Mouse (Mus musculus): ENCODE measurements around the gene Zbtb20.

Zbtb20 gene

DNA sequence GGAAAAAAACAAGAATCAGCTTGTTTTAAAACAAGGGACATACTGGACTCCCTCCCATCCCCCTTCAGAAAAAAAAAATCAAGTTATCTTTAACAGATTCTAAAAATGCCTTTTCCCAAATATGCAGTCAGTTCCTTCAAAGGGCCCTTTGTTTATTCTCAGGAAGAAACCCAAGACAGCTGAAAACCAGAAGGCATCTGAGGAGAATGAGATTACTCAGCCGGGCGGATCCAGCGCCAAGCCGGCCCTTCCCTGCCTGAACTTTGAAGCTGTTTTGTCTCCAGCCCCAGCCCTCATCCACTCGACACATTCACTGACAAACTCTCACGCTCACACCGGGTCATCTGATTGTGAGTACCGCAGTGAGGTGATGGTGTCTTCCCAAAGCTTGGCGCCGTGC, 701.7 kb downstream of the Zbtb20 start:
- peak; percentile 59 for DNase-seq

DNA sequence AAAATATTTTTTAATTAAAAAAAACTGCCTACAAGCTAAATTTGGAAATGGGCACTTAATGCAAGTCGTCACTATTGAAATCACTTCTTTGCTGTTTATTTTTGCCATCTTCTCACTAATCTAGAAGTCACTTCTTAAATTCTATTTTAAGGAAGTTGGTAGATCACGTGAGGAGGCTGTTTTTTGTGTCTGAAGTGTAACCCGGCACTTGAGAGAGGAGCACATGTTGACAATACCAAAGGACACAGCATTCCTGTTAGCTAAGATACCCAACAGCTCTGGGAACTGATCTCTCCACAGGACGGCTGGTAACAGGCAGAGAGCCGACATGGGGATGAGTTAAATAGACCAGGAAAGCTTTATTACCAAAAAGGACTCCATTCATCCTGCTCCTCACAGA, 702.7 kb downstream of the Zbtb20 start:
- DNase-seq = no peak

DNA sequence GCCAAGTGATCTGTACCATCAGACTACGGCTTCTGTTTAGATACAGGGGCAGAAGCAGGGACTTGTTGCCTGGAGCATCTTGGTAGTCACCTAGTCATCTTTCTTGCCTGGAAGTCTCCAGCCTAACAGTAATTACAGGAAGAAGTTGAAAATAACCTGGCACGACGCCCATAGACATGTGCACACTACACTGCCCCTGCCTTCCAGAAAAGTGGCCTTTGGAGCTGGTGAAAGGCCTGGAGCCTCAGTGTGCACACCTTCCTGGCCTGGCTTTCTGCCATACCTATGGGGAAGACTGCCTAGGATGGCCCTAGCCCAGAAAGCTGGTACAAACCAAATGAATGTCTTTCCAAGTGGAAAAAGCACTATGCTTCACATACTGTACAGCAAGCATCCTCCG, 703.4 kb downstream of the Zbtb20 start:
- DNase-seq = peak; percentile 75

DNA sequence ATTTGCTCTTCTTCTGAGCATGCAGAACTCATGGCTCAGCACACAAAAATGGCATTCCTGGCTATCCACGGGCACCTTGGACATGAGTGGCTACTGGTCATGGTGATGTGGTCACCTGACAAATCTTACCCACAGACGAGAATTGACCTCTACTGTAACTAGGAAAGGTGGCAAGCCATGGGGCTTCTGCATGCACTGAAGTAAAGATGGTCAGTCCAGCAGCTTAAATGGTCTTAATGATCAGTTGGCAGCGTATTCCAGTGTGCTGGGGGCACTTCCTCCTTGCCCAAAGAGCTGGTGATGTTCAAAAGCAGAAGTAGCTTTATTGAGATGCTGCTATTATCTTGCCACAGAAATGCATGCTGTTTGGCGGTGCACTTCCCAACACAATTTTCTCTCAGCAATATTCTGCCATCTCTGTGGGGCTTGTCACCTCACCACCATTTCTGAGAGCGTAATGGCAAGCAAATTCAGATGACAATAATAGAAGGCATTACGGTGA, 704.7 kb downstream of the Zbtb20 start:
- no peak for DNase-seq

DNA sequence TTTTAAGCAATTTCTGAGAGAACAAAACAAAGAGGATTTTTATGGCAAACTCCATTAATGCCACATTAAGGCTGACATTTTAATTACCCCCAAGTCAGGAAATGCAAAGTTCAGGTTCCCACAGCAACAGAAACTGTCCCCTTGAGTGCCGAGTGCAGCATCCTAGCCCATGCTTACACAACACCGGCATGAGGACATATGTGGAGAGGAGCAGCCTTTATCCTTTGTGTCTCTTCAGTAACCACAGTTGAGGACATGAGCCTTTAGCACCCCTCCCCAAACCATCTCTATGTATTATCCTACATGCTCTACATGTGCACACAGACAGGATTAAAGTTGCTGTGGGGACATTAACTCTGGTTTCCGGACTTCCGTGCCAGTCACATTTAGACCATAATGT, 705.9 kb downstream of the Zbtb20 start:
- no peak for DNase-seq

DNA sequence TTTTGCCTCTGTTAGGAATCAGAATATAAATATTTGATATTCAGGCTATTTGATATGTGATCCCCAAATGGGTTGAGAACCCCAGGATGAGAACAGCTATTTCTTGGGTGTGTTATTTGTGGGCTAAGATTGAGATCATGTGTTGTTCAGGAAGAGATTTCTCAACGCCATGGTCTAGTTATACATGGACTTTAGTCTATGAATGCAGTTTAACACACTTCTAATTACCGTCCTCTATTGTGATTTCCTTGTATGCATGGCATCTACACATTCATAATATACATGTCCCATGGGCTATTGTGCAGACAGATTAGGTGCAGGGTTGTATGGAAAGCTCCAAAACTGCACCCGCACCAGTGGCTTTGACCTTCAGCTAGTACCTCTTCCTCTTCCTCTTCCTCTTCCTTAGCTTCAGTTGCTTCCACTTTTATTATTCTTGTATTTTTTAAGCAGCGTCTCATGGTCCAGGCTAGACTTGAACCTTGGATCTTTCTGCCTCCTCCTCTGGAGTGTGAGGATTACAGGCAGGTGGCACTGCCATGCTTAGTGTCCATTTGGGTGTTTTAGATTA, 711.3 kb downstream of the Zbtb20 start:
- no peak for DNase-seq

DNA sequence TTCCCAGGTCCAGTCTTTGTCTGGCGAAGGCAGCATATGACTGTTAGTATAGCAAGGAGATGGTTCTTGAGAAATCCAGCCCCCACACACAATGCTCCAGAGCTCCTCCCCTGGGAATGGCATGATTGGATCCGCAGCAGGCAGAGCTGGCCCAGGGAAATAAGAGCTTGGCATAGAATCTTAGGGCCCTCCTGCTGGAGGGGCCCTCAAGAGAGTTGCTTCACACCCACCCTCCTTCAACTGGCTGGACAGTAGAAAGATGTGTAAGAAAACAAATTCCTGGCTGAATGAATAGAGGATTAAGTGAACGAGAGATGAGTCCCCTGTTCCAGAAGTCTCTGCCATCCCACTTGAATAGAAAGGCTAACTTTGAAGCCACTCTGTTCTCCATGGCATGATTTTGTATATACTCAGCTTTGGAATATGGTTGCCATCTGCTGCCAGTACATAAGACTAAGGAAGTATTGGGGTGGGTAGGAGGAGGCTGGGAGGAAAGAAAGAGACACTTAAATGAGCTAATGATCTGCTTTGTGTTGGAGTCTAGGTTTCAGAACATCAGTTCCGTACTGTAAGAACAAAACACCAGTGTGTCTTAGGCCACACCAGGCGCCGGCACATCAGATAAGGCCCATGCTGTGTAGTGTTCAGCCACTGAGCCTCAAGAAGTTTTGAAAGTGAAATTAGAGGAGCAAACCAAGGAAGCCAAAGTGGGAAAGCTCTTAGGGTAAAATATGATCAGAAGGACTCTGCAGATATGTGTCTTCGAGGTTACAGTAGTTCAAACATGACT, 715.2 kb downstream of the Zbtb20 start:
- DNase-seq = no peak

DNA sequence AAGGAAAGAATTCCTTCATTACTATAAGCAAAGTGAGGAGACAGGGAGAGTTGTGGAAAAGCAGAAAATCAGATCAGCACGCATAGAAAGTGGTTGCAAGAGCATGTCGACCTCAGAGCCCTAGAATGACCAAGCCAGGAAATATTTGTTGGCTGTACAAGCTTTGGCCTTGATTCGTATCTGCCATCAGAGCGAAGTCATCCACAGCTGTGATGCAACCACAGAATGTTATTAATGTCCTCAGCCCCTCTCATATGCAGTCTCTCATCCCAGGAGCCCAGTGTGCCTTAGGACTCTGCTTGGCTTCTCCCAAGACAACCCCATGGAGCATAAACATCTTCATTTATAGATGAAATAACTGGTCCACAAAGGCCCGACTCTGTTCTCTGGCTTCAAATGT, 716.4 kb downstream of the Zbtb20 start:
- no peak for DNase-seq

DNA sequence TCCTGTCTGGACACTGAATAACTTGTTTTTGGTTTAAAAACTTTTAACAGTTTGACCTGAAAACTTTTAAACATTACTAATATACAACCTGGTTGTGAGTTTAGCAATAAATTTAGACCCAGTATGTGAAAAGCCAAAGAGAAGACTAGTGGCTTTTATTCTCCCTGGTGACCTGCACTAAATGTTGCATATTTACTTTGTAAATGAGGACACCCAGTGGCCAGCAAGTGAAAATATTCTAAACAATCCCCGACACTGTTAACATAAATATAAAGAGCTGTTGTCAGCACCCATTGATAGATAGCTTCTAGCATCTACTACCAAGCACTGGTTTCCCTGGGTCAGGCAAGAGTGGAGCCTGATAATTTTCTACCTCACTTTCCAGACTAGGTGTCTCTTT, 717.1 kb downstream of the Zbtb20 start:
- DNase-seq = no peak

DNA sequence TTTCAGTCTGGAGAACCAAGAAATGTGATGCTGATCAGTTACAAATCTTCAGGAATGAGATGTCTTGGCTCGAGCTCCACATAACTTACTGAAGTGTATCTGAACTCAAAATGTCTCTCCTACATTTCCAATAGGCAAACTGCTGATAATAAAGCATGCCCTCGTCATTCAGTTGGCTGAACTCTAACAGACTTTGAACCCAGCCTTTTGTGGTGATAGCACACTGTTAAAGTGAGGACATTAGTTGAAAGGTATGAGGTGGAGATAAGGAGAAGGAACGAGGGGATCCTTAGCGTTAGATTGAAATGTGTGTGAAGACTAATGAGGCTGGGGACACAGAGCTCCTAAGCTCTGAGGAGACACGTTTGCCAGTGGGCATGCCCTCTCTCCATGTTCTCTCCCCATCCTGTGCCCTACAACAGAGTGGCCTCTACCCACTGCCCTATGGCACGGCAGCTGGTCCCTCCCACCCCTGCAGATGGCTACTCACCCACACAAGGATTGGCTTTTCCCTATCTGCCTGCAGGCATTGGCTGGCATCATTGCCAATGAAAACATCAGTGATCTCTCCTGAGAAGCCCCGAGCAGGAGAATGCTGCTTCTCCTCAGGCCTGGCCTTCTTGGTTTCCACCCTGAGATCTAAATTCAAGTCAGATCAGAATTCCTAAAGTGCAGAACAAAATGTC, 721.8 kb downstream of the Zbtb20 start:
- no peak for DNase-seq

DNA sequence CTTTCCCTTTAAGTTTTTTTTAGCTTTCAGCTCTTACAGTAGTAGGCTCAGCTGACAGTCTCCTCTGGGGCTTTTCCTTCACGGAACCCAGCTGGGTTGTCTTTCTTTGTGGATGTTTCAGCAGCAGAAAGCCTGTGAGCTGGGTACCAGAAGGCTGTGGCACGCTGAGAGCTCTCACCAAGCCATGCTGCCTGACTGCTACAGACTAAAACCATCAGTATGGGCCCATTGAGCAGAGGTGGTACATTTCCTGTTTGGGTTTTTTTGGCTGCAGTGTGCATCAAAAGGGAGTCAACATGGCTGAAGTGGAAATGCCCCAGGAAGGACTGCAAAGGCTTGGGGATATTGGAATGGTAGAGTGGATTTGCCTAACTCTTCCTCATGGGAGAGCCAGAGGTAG, 724.0 kb downstream of the Zbtb20 start:
- no peak for DNase-seq

DNA sequence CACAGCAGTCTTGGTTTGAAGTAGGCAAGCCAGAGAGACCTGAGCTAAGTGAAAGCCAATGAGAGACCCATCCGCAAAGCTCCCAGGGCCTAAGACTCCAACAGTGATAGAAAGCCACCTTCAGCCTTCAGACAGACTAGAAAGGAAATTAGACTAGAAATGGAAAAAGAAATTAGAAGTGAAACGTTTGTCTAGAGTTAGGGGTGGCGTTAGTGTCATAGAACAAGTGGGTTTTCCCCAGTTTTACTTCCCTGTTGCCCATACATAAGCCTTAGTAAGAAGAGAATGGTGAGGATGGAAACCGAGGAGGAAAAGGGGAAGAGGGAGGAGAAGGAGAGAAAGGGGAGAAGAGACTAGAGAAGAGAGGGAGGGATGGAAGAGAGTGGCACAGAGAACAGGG, 726.9 kb downstream of the Zbtb20 start:
- no peak for DNase-seq

DNA sequence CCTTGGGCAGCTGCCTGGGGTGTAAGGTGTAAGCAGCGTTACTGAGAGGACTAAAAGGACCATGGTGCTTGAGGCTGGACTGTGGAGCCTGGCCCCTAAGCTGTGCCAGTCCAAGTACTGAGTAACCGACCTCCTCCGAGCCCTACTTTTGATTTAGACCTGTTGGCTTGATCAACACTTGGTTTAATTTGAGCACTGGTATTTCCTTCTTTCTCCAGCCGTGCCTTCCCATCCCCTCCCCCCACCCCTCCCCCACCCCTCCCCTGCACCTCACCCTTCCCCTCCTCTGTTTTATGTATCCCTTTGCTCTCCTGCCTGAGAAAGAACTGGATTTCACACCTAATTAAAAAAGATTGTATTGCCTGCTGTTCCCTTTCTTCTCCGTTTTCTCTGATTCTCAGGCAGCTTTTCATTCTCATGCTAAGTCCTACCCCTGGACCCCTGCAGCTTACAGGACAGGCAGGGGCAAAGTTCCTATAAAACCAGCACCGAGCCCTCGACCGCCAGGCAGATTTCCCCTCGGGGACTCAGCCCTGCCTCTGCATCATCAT, 728.0 kb downstream of the Zbtb20 start:
- DNase-seq = no peak

DNA sequence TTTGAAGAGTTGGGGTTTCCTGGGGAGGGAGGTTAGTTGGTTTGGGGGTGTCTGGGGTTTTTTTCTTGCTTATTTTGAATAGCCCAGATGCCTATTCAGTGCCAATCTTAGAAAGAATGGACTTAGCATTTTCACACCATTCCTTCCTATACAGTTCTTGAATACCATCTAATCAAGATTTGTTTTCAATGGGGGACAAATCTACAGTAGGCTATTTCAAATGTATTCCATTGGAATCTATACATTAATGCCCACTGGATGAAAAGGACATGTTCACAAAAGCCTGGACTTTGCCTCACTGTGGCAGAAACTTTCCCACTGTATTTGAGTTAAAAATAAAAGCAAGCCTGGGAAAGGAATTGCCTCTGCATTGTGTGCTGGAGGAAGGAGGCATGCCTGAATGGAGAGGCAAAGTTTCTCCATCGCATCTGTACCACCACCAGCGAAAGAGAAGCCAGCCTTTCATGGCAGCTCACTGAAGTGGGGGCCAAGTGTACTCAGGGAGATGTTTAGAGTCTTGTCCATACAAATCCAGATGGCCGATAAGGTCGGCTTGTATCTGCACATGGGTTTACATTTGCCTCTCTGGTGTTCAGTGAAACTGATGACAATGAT, 728.8 kb downstream of the Zbtb20 start:
- DNase-seq = no peak

DNA sequence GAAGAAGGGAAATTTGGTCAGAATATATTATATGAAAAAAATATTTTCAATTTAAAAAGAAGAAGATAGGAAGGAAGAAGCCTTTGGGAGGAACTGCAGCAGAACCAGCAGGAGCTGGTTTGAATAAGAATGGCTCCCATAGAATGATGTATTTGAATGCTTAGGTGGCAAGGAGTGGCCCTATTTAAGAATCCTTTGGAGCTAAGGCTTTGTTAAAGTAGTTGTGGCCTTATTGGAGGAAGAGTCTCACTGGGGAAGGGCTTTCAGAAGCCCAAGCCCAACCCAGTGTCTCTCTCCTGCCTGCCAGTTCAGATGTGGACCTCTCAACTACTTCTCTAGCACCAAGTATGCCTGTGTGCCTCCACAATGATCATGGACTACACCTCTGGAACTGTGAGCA, 731.4 kb downstream of the Zbtb20 start:
- no peak for DNase-seq

DNA sequence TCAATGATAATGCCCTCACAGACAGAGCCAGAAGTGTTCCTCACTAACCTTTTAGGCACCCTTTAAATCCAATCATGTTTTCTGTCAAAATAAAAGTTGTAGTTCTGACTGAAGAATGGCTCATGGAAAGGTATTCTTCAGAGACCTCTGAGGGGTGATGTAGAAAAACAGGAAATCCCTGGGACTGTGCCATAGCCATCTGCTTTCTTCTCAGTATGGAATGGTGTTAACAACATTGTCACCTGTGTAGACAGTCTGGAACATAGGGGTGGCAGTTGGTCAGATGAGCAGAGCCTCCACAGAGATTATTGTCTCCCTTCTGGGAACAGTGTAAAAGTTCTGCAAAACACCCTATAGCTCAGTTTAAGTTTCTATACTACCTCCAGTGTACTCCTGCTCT, 732.4 kb downstream of the Zbtb20 start:
- DNase-seq = no peak

DNA sequence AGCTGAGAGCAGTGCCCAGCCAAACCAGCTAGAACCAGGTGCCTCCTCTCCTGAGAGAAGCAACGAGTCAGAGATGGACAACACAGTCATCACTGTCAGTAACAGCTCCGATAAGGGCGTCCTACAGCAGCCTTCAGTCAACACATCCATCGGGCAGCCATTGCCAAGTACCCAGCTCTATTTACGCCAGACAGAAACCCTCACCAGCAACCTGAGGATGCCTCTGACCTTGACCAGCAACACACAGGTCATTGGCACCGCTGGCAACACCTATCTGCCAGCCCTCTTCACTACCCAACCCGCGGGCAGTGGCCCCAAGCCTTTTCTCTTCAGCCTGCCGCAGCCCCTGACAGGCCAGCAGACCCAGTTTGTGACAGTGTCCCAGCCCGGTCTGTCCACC, 734.7 kb downstream of the Zbtb20 start:
- DNase-seq = no peak

DNA sequence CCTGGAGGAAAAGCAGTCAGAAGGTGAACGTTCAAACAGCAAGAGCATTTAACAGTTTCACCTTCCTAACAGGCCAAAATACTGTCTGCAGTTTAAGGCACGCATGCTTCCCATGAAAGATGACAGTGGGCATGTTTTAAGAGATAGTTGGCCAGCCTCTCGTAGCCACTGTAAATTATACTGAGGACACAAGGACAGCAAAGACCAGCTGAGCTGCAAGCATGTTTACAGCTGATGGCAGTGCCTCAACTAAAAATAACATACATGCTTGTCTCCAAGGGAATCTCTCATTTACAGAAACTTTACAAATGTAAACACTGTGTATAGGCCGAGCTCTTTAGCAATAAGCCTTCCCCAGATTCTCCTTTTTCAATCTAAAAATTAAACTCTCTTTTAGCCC, 740.7 kb downstream of the Zbtb20 start:
- DNase-seq = no peak

DNA sequence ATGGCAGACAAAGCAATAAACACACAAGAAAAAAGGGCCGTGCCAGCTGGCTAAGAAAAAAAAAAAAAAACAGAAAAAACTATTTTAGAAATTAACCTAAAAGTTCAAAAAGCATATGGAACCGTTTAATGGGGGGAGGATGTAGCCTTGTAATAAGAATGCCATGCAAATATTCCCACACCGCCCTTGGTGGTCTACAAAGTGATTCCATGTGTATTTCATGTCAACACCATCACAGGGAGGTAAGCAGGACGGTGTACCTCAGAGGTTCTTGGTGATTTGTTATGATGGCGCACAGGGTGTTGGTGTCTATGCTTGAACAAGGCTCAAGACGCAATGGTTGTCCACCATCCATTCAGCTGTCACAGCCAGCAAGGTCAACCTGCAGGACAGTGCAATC, 741.7 kb downstream of the Zbtb20 start:
- DNase-seq = no peak

DNA sequence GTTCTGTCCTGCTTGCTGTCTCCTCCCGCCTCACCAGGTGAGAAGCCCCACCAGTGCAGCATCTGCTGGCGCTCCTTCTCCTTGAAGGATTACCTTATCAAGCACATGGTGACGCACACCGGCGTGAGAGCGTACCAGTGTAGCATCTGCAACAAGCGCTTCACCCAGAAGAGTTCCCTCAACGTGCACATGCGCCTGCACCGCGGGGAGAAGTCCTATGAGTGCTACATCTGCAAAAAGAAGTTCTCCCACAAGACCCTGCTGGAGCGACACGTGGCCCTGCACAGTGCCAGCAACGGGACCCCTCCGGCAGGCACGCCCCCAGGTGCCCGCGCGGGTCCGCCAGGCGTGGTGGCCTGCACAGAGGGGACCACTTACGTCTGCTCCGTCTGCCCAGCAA, 742.6 kb downstream of the Zbtb20 start:
- no peak for DNase-seq

DNA sequence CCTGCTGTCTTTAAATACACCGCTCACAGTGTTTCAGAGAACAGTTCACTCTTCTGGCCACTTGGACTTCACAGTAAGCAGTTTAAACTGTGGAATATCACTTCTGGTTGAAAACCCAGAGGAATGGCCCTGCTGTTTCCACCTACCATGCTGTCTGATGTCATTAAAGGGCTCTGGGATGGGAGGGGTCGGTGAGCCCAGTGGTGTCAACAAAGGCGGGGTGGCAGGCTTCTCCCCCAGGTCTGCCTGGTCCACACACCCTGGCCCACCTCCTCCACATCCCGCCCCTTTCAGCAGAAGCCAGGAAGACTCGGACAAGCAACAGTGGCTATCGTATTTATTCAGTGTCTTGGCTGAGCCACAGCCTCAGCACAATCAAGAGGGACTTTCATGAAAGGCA, 743.6 kb downstream of the Zbtb20 start:
- DNase-seq = no peak

DNA sequence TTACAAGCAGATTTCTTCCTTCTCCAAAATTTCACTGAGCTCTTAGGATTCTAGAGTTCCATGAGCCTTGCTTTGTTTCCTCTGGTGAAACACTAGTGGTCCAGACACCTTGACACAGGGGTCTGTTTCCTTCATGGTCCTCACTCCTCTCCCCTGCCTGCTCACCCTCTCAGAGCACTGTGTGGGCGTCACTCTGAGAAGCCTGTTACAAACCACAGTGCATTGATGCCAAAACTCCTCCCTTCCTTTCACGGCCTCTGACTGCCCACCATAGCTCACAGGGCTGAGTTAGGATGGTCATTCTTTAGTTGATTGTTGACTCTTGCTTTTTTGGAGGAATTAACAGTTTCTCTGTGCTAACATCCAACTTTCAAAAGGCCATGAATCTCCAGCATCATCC, 744.7 kb downstream of the Zbtb20 start:
- no peak for DNase-seq

DNA sequence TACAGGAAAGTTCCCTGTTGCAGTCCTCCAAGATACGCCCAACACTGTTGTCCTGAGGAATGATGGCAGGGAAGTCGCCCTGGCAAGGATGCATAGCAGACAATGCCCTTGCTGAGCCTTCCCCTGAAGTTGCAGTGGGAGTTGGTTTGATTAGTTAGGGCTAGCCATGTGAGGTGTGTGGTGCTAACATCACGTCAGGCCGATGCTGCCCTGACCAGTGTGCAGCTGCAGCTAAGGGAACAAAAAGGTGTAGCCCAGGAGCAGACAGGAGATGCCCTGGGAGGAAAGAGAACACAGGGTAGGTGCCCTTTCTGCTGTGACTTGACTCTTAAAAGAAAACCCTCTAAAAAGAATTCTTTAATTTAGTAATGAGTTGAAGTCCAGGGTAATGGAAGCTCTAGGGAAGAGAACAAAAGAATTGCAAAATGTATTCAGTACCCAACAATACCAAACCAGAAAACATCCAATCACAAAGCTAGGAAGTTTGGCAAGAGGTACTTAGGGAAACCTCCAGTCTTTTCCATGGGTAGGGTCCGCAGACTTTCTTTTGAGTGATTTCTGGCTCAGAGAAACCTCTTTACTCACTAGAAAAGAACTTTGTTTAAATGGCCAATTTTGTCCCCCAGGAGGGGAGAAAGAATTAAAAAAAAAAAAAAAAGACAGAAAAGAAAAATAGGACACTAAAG, 747.8 kb downstream of the Zbtb20 start:
- DNase-seq = no peak

All from kidney, adult 18-20 months (tissue).